ENCODE assay signal across 19 mouse cellular contexts in the genomic region with DNA sequence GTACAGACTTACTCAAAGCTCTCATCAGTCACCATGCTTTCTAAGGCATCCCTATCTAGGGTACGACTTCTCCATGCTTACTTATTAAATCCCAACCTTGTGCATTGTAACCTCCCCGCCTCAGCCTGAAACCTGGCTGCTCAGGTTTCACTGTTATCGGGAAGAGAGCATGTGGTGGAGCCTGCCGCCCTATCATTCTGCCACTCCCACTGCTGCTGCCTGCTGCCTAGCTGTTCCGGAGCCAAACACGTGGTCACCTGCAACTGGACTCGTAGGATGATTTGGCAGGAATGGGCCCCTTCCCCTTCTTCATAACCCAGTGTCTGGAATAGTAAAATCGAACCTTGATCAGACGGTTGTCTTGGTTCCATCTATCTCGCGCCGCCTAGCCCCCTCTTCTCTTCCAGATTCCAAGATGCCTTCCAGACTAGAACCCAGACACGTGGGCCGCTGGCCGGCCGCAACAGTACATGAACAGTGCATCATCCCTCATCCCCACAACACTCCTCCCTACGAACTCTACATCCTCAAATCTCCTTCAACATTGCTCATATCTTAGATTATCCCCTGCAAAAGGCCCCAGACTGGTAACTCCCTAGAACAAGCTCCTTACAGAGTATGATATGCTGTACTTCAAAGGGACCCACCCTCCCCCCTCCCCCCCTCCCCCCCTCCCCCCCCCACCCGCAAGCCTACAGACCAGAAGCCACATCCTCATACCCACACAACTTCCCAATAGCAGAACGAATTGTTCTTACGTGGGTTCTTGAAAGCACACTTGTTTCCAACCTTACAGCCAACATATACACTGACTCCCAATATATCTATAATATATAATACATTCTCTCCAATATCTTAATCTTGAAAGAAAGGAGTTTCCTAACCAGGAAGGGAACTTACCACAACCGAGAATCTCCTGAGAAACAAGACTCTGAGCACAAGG. TPM values are rescaled to one million over a fixed set of nuclear protein-coding genes. Genes with fewer than 3 reads are reported as not detected.
DNase-seq lines count a peak whose midpoint lies in the region; ATAC-seq and TF ChIP-seq lines count a peak whose summit lies in the region.
"Had no signal": no experiment of that assay in that cellular context is flagged by ENCODE, and none has a peak within 500 bp of the region (broad histone marks: within the 10 kb centered on the region; RNA-seq: fewer than 3 reads in every experiment).

No protein-coding gene starts in this region.

- no peaks in the 10 kb centered on the region for H3K9me3 ChIP-seq in liver, embryonic 16.5 days (replicated peaks; ENCODE audit: control insufficient read depth, low read length)
- no peaks in the 10 kb centered on the region for H3K9me3 ChIP-seq in stomach, postnatal 0 days (ENCODE audit: control insufficient read depth, low read length)
- H3K9me3 ChIP-seq: limb, embryonic 10.5 days; lung, embryonic 15.5 days had no signal

- no peak for TF ChIP-seq EP300 in stomach, postnatal 0 days (optimal IDR thresholded peaks at IDR 0.05)

- H3K27ac ChIP-seq in spleen, adult 2 months (ENCODE audit: insufficient read depth, low read length), result peak overlapping the region; percentile 25
- peak overlapping the region; percentile 36 for H3K27ac ChIP-seq in liver, embryonic 16.5 days (ENCODE audit: low read length)
- 0 out of 2 replicates have a peak overlapping the region, but pooled peaks have one; percentile 2 for H3K27ac ChIP-seq in stomach, postnatal 0 days (replicated peaks)
- H3K27ac ChIP-seq: limb, embryonic 10.5 days; lung, embryonic 15.5 days had no signal

- H3K9ac ChIP-seq in liver, embryonic 16.5 days (ENCODE audit: low read depth, low read length), result no peak overlapping the region
- H3K9ac ChIP-seq in stomach, postnatal 0 days (ENCODE audit: low read length), result no peak overlapping the region
- H3K9ac ChIP-seq: lung, embryonic 15.5 days had no signal

- no peak for TF ChIP-seq CTCF in spleen, adult 2 months (IDR thresholded peaks at IDR 0.05; ENCODE audit: extremely low read depth, insufficient read depth, insufficient read length, insufficient replicate concordance)
- TF ChIP-seq CTCF in stomach, postnatal 0 days (IDR thresholded peaks at IDR 0.05; ENCODE audit: low read depth), result no peak

- ATAC-seq in liver, embryonic 16.5 days (ENCODE audit: low read depth), result peak; percentile 50
- peak; percentile 44 for ATAC-seq in stomach, postnatal 0 days (ENCODE audit: low FRiP score, low TSS enrichment)

- 50% methylated on average over 20 of the region's 21 CpGs for WGBS in spleen, adult 2 months
- WGBS in liver, embryonic 16.5 days (ENCODE audit: insufficient replicate concordance), result 37% methylated on average over 20 of the region's 21 CpGs
- 63% methylated on average over 20 of the region's 21 CpGs for WGBS in stomach, postnatal 0 days

- H3K4me2 ChIP-seq in liver, embryonic 16.5 days (ENCODE audit: low read depth, low read length), result 0 out of 2 replicates have a peak overlapping the region, but pooled peaks have one; percentile 7
- H3K4me2 ChIP-seq in stomach, postnatal 0 days (replicated peaks; ENCODE audit: low read depth), result no peak overlapping the region
- H3K4me2 ChIP-seq: lung, embryonic 15.5 days had no signal

- no peak overlapping the region for H3K4me3 ChIP-seq in spleen, adult 2 months (ENCODE audit: extremely low read depth, insufficient read depth, insufficient read length)
- no peak overlapping the region for H3K4me3 ChIP-seq in liver, embryonic 16.5 days (ENCODE audit: low read depth, low read length)
- no peak overlapping the region for H3K4me3 ChIP-seq in stomach, postnatal 0 days (ENCODE audit: low read depth, low read length)
- H3K4me3 ChIP-seq: limb, embryonic 10.5 days; lung, embryonic 15.5 days; megakaryocyte, embryonic 14.5 days; myocyte had no signal

- no peaks in the 10 kb centered on the region for H3K36me3 ChIP-seq in spleen, adult 2 months (ENCODE audit: control insufficient read depth, insufficient read depth, low read length)
- H3K36me3 ChIP-seq in liver, embryonic 16.5 days (ENCODE audit: control insufficient read depth, insufficient read depth), result no peaks in the 10 kb centered on the region
- H3K36me3 ChIP-seq in stomach, postnatal 0 days (ENCODE audit: control insufficient read depth, insufficient read depth, low read length), result no peaks in the 10 kb centered on the region
- H3K36me3 ChIP-seq: limb, embryonic 10.5 days; lung, embryonic 15.5 days had no signal

- no peak for TF ChIP-seq POLR2A in spleen, adult 2 months (IDR thresholded peaks at IDR 0.05; ENCODE audit: low read depth, low read length)

- DNase-seq in spleen, adult 2 months (ENCODE audit: low read depth in 1 of 2, low spot score in 2 of 2), result no peak
- DNase-seq in spleen, postnatal 4 days (ENCODE audit: low spot score in 2 of 2), result no peak
- peak; percentile 55 for DNase-seq in induced T-regulatory cell, adult 2 months (ENCODE audit: low read depth)
- DNase-seq in stomach, postnatal 0 days (ENCODE audit: low spot score), result peak; percentile 70
- DNase-seq in heart, postnatal 4 days, result no peak
- no peak for DNase-seq in gastrocnemius, adult 8-10 months (ENCODE audit: low spot score in 2 of 2)
- DNase-seq in frontal cortex, postnatal 14 days (ENCODE audit: low spot score in 2 of 2), result no peak
- DNase-seq: cerebellum, adult 18-20 months; kidney, postnatal 25 days; right cerebral cortex, postnatal 14 days; thymus, postnatal 36 days had no signal

- no peaks in the 10 kb centered on the region for H3K4me1 ChIP-seq in spleen, adult 2 months (ENCODE audit: control insufficient read depth, insufficient read depth, insufficient read length)
- H3K4me1 ChIP-seq in liver, embryonic 16.5 days (ENCODE audit: control insufficient read depth, low read depth, low read length), result peaks cover 32% of the 10 kb centered on the region
- H3K4me1 ChIP-seq in stomach, postnatal 0 days (replicated peaks; ENCODE audit: control insufficient read depth, insufficient read depth), result peaks cover 2% of the 10 kb centered on the region; the same call in 1 of the 2 replicates

- H3K27me3 ChIP-seq in spleen, adult 2 months (ENCODE audit: control insufficient read depth, insufficient read depth, low read length), result no peaks in the 10 kb centered on the region
- H3K27me3 ChIP-seq in liver, embryonic 16.5 days (ENCODE audit: control insufficient read depth, insufficient read depth, low read depth, low read length), result no peaks in the 10 kb centered on the region
- H3K27me3 ChIP-seq in stomach, postnatal 0 days (ENCODE audit: control insufficient read depth, insufficient read depth, low read length), result no peaks in the 10 kb centered on the region
- H3K27me3 ChIP-seq: lung, embryonic 15.5 days; megakaryocyte, embryonic 14.5 days had no signal

RNA-seq across cellular contexts. Expression of a gene that starts 9.4 kb away (rescaled TPM):
- polyA plus RNA-seq in spleen, adult 2 months (2012; rRNA removed), result not detected in 2 replicates
- polyA plus RNA-seq in liver, embryonic 16.5 days (2015; fragmentation: Nextera tagmentation; extraction: Ambion mirVana), result not detected in 2 replicates
- not detected in 2 replicates for polyA plus RNA-seq in stomach, postnatal 0 days (2015; fragmentation: Nextera tagmentation; extraction: Ambion mirVana)
- not detected for total RNA-seq in heart, postnatal 4 days (2021)
- total RNA-seq in gastrocnemius, adult 8-10 months (2022), result not detected
- polyA plus RNA-seq: brain, embryonic 14.5 days; gonadal fat pad, adult 2 months; heart, postnatal 0 days; limb, embryonic 10.5 days; lung, embryonic 15.5 days; myocyte had no signal

RNA-seq across cellular contexts. Expression of a gene that starts 20.6 kb away (rescaled TPM):
- polyA plus RNA-seq in spleen, adult 2 months (2012; rRNA removed), result 25.5 and 45.9 TPM in 2 replicates
- 23.3 and 28.4 TPM in 2 replicates for polyA plus RNA-seq in liver, embryonic 16.5 days (2015; fragmentation: Nextera tagmentation; extraction: Ambion mirVana)
- 0.40 and 0.63 TPM in 2 replicates for polyA plus RNA-seq in stomach, postnatal 0 days (2015; fragmentation: Nextera tagmentation; extraction: Ambion mirVana)
- total RNA-seq in heart, postnatal 4 days (2021), result under 1 TPM in 1 of 2 experiments, not detected in 1; 0.56 TPM
- total RNA-seq in gastrocnemius, adult 8-10 months (2022), result not detected
- polyA plus RNA-seq: limb, embryonic 10.5 days had no signal

RNA-seq across cellular contexts. Expression of a gene that starts 22.5 kb away (rescaled TPM):
- polyA plus RNA-seq in spleen, adult 2 months (2012; rRNA removed), result 0.79 and 1.9 TPM in 2 replicates
- polyA plus RNA-seq in liver, embryonic 16.5 days (2015; fragmentation: Nextera tagmentation; extraction: Ambion mirVana), result 0.35 and 0.37 TPM in 2 replicates
- polyA plus RNA-seq in stomach, postnatal 0 days (2015; fragmentation: Nextera tagmentation; extraction: Ambion mirVana), result 1.2 and 1.5 TPM in 2 replicates
- under 1 TPM; 0.26 to 0.54 TPM for total RNA-seq in heart, postnatal 4 days (2021)
- under 1 TPM in 2 of 4 experiments, not detected in 2; 0.20 to 0.59 TPM for total RNA-seq in gastrocnemius, adult 8-10 months (2022)

RNA-seq across cellular contexts. Expression of a gene that starts 27.8 kb away (rescaled TPM):
- polyA plus RNA-seq in spleen, adult 2 months (2012; rRNA removed), result 177 and 277 TPM in 2 replicates
- polyA plus RNA-seq in liver, embryonic 16.5 days (2015; fragmentation: Nextera tagmentation; extraction: Ambion mirVana), result 68.0 and 76.2 TPM in 2 replicates
- 350 and 450 TPM in 2 replicates for polyA plus RNA-seq in stomach, postnatal 0 days (2015; fragmentation: Nextera tagmentation; extraction: Ambion mirVana)
- 10 to 100 TPM; 79.3 to 83.8 TPM for total RNA-seq in heart, postnatal 4 days (2021)
- 10 to 100 TPM; 20.8 to 38.8 (median 27.1) TPM for total RNA-seq in gastrocnemius, adult 8-10 months (2022)

RNA-seq across cellular contexts. Expression of a gene that starts 39.7 kb away (rescaled TPM):
- polyA plus RNA-seq in spleen, adult 2 months (2012; rRNA removed), result 30.1 and 36.7 TPM in 2 replicates
- 0.69 and 1.1 TPM in 2 replicates for polyA plus RNA-seq in liver, embryonic 16.5 days (2015; fragmentation: Nextera tagmentation; extraction: Ambion mirVana)
- polyA plus RNA-seq in stomach, postnatal 0 days (2015; fragmentation: Nextera tagmentation; extraction: Ambion mirVana), result 97.9 and 105 TPM in 2 replicates
- total RNA-seq in heart, postnatal 4 days (2021), result under 1 TPM in 1 of 2 experiments, not detected in 1; 0.23 TPM
- total RNA-seq in gastrocnemius, adult 8-10 months (2022), result not detected

Comparison
In these comparisons a context has a peak if more than half of its experiments do, and no peak if none do; other contexts are left out.
1. DNase-seq: peak in induced T-regulatory cell, adult 2 months (single experiment) and stomach, postnatal 0 days (single experiment); none in spleen, adult 2 months (0 of 2), spleen, postnatal 4 days (0 of 2), heart, postnatal 4 days (single experiment), gastrocnemius, adult 8-10 months (0 of 2) and frontal cortex, postnatal 14 days (0 of 2).
2. RNA of a gene that starts 20.6 kb away (polyA plus RNA-seq): 23.3 to 28.4 TPM in liver, embryonic 16.5 days and 25.5 to 45.9 TPM in spleen, adult 2 months; 0.40 to 0.63 TPM in stomach, postnatal 0 days; every median in the first group is over 10 times any median in the second.
3. Peak in every context shown above with its lines, with median percentiles within 50 percentile points of each other: H3K27ac ChIP-seq.